Mouse (Mus musculus) liver, embryonic 13.5 days (tissue): ENCODE measurements around the gene Pten. TPM values are rescaled to one million over a fixed set of nuclear protein-coding genes. Genes with fewer than 3 reads are reported as not detected.
"Not testable (repeated sequence)": the region's sequence is repeated elsewhere in the genome, so short reads cannot be mapped to it uniquely, and the experiment has no call there.

ENCODE experiments used
- ATAC-seq: fragments of 200-750 bp; cut with Nextera tagmentation; 2 replicates; pipeline ENCODE4 v1.8.0; 2017; ENCODE audit warnings: low read depth, mild to moderate bottlenecking, moderate number of reproducible peaks, moderate library complexity
- DNase-seq: peaks from one replicate; pipeline ENCODE4 v3.0.0; 2022
- H3K27ac ChIP-seq: fragments of 300-500 bp; sonication (generic); 2 replicates; pipeline ENCODE4 v1.5.1; 2015; ENCODE audit warnings: moderate library complexity, mild to moderate bottlenecking, inconsistent platforms
- H3K27me3 ChIP-seq: fragments of 300-500 bp; sonication (generic); 2 replicates; pipeline ENCODE4 v1.6.1; 2015; ENCODE audit warnings: mild to moderate bottlenecking, inconsistent platforms
- H3K36me3 ChIP-seq: fragments of 300-500 bp; sonication (generic); 2 replicates; pipeline ENCODE4 v1.6.1; 2015; ENCODE audit warnings: mild to moderate bottlenecking, inconsistent platforms
- H3K4me1 ChIP-seq: fragments of 300-500 bp; sonication (generic); replicated peaks from 2 replicates; pipeline ENCODE4 v1.6.1; 2015; ENCODE audit warnings: inconsistent platforms
- H3K4me2 ChIP-seq: fragments of 300-500 bp; sonication (generic); 2 replicates; pipeline ENCODE4 v1.6.1; 2015; ENCODE audit warnings: inconsistent platforms, mild to moderate bottlenecking, moderate library complexity
- H3K4me3 ChIP-seq: fragments of 300-500 bp; sonication (generic); replicated peaks from 2 replicates; pipeline ENCODE4 v1.5.1; 2015; ENCODE audit warnings: mild to moderate bottlenecking, inconsistent platforms
- H3K9ac ChIP-seq: fragments of 300-500 bp; sonication (generic); 2 replicates; pipeline ENCODE4 v1.6.1; 2015; ENCODE audit warnings: mild to moderate bottlenecking, inconsistent platforms
- H3K9me3 ChIP-seq: fragments of 300-500 bp; sonication (generic); replicated peaks from 2 replicates; pipeline ENCODE4 v1.6.1; 2016; ENCODE audit warnings: inconsistent platforms
- WGBS: fragments of 180-500 bp; shearing (Covaris S2); methylation state at CpG from one replicate; pipeline ENCODE4 v1.1.7; 2015; ENCODE audit not compliant: insufficient replicate concordance; 5-methylcytosine and 5-hydroxymethylcytosine counted together
- polyA plus RNA-seq: library from polyadenylated mRNA; unstranded; fragments of >200 nt; fragmentation: Nextera tagmentation; extraction: Ambion mirVana; gene quantifications from 2 replicates; pipeline ENCODE4 v1.2.1, GENCODE M21; 2015

Pten gene
- polyA plus RNA-seq, 1 experiment from 2014 or later, result 2.8 TPM

DNA sequence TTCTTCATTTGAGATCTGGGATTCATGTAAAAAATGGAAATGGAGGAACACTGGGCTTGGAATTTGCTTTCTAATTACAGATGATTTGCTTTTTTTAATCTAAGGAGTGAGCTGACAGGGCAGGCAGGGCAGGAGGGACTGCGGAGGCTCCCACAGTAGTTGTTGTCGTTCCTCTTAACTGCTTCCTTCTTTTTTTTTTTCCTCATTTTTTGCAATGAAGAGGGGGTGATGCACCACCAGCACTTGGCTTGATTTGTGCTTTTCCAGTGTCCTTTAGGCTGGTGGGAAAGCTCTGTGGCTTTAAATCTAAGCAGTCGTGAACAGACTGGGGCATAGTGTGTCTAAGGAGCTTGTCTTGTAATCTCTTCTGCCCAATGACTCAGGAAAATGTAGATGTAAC is 21.8 kb downstream of the Pten start:
- 42% methylated on average over 3 of the region's 3 CpGs for WGBS
- DNase-seq (no peak), ATAC-seq (no peak)
- Histone ChIP-seq H3K9ac (no peak overlapping the region), H3K27me3 (no peaks in the 10 kb centered on the region), H3K4me3 (no peak overlapping the region), H3K9me3 (no peaks in the 10 kb centered on the region), H3K36me3 (no peaks in the 10 kb centered on the region), H3K4me1 (peaks cover 10% of the 10 kb centered on the region), H3K27ac (no peak overlapping the region), H3K4me2 (no peak overlapping the region)

GRCm38 (mm10) chr19:32781305-32782071 is 24.2 kb downstream of the Pten start:
- Histone ChIP-seq H3K9ac (no peak overlapping the region), H3K4me1 (peaks cover 10% of the 10 kb centered on the region), H3K9me3 (no peaks in the 10 kb centered on the region), H3K27ac (no peak overlapping the region), H3K4me2 (no peak overlapping the region), H3K27me3 (no peaks in the 10 kb centered on the region), H3K36me3 (no peaks in the 10 kb centered on the region), H3K4me3 (no peak overlapping the region)
- no peak for ATAC-seq
- WGBS, result 75% methylated on average over 5 of the region's 5 CpGs
- no peak for DNase-seq

DNA sequence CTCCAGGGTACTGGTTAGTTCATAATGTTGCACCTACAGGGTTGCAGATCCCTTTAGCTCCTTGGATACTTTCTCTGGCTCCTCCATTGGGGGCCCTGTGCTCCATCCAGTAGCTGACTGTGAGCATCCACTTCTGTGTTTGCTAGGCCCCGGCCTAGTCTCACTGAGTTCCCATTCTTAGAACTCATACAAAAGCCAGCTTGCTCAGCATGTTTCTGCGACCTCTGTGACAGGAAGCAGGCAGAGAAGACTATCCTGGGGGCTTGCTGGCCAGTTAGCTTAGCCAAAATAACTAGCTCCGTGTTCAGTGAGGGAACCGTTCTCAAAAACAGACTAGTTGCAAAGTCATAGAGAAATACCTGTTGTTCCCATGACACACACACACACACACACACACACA is 30.1 kb downstream of the Pten start:
- H3K9me3 ChIP-seq, ATAC-seq, H3K4me3 ChIP-seq, H3K27me3 ChIP-seq, H3K27ac ChIP-seq, H3K36me3 ChIP-seq, H3K4me2 ChIP-seq, H3K9ac ChIP-seq, DNase-seq: not testable (repeated sequence)
- peaks cover 31% of the 10 kb centered on the region for H3K4me1 ChIP-seq
- 25% methylated on average over 4 of the region's 4 CpGs for WGBS

- H3K4me2 ChIP-seq, H3K4me3 ChIP-seq, DNase-seq, H3K27ac ChIP-seq, H3K27me3 ChIP-seq, H3K9me3 ChIP-seq, H3K36me3 ChIP-seq, H3K9ac ChIP-seq: not testable (repeated sequence)
- peak; percentile 55; the same call in 1 of the 2 replicates for ATAC-seq
- peaks cover 34% of the 10 kb centered on the region for H3K4me1 ChIP-seq
- WGBS, result 46% methylated on average over 3 of the region's 3 CpGs
Measured at GRCm38 (mm10) chr19:32788016-32788415, 30.7 kb downstream of the Pten start.

DNA sequence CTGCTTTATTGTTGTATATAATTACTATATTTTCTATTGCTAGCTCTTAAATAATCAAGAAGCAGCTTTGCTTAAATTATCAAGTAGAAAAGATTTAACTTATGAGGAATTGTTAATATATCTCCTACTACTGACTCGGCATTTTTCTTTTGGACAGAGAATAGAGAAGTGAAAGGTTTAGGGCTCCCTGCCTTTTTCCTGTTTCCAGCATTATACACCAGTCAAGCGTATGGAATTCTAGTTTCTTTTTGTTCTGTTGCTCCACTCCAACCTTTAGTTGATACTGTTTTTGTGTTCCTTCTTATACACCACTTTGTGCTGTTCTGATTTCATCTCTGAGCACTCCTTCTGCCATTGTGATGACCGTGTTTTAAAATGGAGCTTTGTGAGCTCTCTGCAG is 32.2 kb downstream of the Pten start:
- DNase-seq, result no peak
- Histone ChIP-seq H3K36me3 (no peaks in the 10 kb centered on the region), H3K27ac (no peak overlapping the region), H3K9me3 (no peaks in the 10 kb centered on the region), H3K4me3 (no peak overlapping the region), H3K4me1 (peaks cover 37% of the 10 kb centered on the region), H3K9ac (no peak overlapping the region), H3K27me3 (no peaks in the 10 kb centered on the region), H3K4me2 (no peak overlapping the region)
- 47% methylated on average over 3 of the region's 3 CpGs for WGBS
- no peak for ATAC-seq

DNA sequence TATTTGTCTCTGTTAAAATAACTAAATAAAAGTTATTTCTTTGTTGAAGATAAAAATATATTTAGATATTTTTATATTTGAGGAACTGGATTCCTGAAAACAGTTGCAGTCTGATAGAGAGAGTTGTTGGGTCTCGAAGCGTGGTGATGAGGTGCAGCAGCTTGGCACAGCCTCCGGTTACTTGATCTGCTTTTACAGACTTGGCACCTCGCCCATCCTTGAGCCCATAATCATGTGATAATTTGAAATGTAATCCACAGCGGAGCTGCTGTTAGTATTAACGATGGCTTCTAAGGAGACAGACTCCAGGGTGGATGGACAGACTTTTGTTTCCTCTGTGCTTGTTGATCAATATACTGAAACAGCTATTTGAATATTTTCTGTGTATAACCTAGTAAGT is 35.3 kb downstream of the Pten start:
- Histone ChIP-seq H3K9ac (no peak overlapping the region), H3K4me3 (no peak overlapping the region), H3K27ac (no peak overlapping the region), H3K27me3 (no peaks in the 10 kb centered on the region), H3K36me3 (no peaks in the 10 kb centered on the region), H3K4me1 (peaks cover 33% of the 10 kb centered on the region), H3K9me3 (no peaks in the 10 kb centered on the region), H3K4me2 (no peak overlapping the region)
- WGBS, result 68% methylated on average over 6 of the region's 6 CpGs
- no peak for DNase-seq
- ATAC-seq, result no peak

- ATAC-seq, result no peak
- Histone ChIP-seq H3K4me1 (peaks cover 20% of the 10 kb centered on the region), H3K27me3 (no peaks in the 10 kb centered on the region), H3K4me2 (no peak overlapping the region), H3K4me3 (no peak overlapping the region), H3K36me3 (no peaks in the 10 kb centered on the region), H3K27ac (no peak overlapping the region), H3K9ac (no peak overlapping the region), H3K9me3 (no peaks in the 10 kb centered on the region)
- no peak for DNase-seq
Measured at GRCm38 (mm10) chr19:32793901-32794300, 36.6 kb downstream of the Pten start.

- DNase-seq (no peak), ATAC-seq (no peak)
- peaks cover 9% of the 10 kb centered on the region for H3K36me3 ChIP-seq
- H3K4me1 ChIP-seq, result no peaks in the 10 kb centered on the region
- no peaks in the 10 kb centered on the region for H3K9me3 ChIP-seq
- no peaks in the 10 kb centered on the region for H3K27me3 ChIP-seq
- 65% methylated on average over 2 of the region's 2 CpGs for WGBS
- H3K27ac ChIP-seq, result no peak overlapping the region
- no peak overlapping the region for H3K9ac ChIP-seq
- no peak overlapping the region for H3K4me2 ChIP-seq
- no peak overlapping the region for H3K4me3 ChIP-seq
Measured at GRCm38 (mm10) chr19:32800557-32800956, 43.3 kb downstream of the Pten start.

DNA sequence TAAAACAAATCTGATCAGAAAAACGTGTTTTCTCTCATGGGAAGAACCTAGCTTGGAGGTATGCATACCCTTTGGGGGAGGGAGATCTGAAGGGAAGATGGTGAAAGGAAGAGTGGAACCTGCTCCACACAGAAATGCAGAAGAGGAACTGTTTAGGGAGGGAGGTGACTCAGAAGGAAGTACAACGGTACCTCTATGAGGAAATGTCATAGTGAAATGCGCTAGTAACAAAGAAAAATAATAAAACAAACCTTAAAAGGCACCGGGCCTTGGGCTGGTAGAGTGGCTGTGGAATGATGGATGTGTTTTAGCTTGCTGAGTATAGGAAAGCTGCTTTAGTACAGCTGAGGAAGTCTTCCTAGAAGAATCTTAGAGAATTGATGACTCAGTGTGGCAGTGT is 47.4 kb downstream of the Pten start:
- DNase-seq (no peak), ATAC-seq (no peak)
- H3K27me3 ChIP-seq, result no peaks in the 10 kb centered on the region
- H3K27ac ChIP-seq, result no peak overlapping the region
- H3K9ac ChIP-seq, result no peak overlapping the region
- no peaks in the 10 kb centered on the region for H3K4me1 ChIP-seq
- no peak overlapping the region for H3K4me2 ChIP-seq
- H3K9me3 ChIP-seq, result no peaks in the 10 kb centered on the region
- H3K4me3 ChIP-seq, result no peak overlapping the region
- WGBS, result 49% methylated on average over 4 of the region's 4 CpGs
- H3K36me3 ChIP-seq, result peaks cover 8% of the 10 kb centered on the region

DNA sequence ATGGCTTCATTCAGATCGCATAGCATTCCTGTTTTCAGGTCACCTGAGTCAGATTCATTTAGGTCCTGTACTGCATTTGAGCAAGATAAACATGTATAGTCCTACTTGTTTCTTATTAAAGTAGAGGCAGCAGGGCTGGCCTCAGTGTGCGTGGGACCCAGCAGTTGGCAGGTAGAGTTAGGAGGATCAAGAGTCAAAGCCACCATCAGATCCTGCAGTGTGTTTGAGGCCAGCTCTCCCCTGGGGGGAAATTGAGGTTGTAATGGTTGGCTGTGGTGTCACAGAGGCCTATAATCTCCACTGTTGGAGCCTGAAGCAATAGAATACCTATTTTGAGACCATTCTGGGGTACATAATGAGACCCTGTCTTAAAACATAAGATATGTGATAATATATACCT is 50.3 kb downstream of the Pten start:
- Histone ChIP-seq H3K4me1 (no peaks in the 10 kb centered on the region), H3K4me2 (no peak overlapping the region), H3K9ac (no peak overlapping the region), H3K27ac (no peak overlapping the region), H3K27me3 (no peaks in the 10 kb centered on the region), H3K9me3 (no peaks in the 10 kb centered on the region), H3K36me3 (peaks cover 10% of the 10 kb centered on the region), H3K4me3 (no peak overlapping the region)
- 78% methylated on average over 2 of the region's 2 CpGs for WGBS
- DNase-seq (no peak), ATAC-seq (no peak)

GRCm38 (mm10) chr19:32808690-32809089 is 51.4 kb downstream of the Pten start:
- Histone ChIP-seq H3K4me1 (no peaks in the 10 kb centered on the region), H3K27ac (no peak overlapping the region), H3K4me2 (no peak overlapping the region), H3K4me3 (no peak overlapping the region), H3K27me3 (no peaks in the 10 kb centered on the region), H3K9ac (no peak overlapping the region), H3K9me3 (no peaks in the 10 kb centered on the region), H3K36me3 (peaks cover 15% of the 10 kb centered on the region)
- WGBS, result 73% methylated on average over 6 of the region's 6 CpGs
- DNase-seq, result no peak
- ATAC-seq, result no peak

DNA sequence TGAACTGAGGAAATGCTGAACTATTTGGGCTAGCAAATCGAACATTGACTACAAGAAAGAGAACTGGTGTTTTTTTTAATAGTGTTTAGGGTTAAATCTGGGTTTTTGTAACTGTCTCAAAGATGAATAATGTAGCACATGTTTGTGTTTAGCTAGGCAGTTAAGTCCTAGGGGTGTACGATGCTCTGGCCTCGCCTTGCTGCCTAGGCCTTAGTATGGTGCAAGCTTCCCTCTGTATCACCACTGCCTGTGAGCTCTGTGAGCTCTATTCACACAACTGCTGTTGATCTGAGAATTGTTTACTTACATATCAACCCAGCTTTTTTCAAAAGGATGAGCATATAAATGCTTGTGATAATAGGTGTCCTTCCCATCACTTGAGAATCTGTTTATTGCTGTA is 51.8 kb downstream of the Pten start:
- H3K4me3 ChIP-seq, result no peak overlapping the region
- WGBS, result 72% methylated on average over 3 of the region's 3 CpGs
- no peak for ATAC-seq

More for the DNA sequence above, 51.8 kb downstream of the Pten start:
- DNase-seq, result no peak
- Histone ChIP-seq H3K4me1 (no peaks in the 10 kb centered on the region), H3K4me2 (no peak overlapping the region), H3K27ac (no peak overlapping the region), H3K36me3 (peaks cover 15% of the 10 kb centered on the region), H3K9ac (no peak overlapping the region), H3K9me3 (no peaks in the 10 kb centered on the region), H3K27me3 (no peaks in the 10 kb centered on the region)
